Mouse (Mus musculus): ENCODE measurements around the gene Olfr714. TPM values are rescaled to one million over a fixed set of nuclear protein-coding genes. Genes with fewer than 3 reads are reported as not detected.

The Olfr714 gene
- total RNA-seq (2012; rRNA removed): not detected in 2 replicates
- not detected in 2 replicates for total RNA-seq (2014; rRNA removed)
- not detected in 2 replicates for polyA plus RNA-seq (2012; ENCODE audit: insufficient read length, low read depth)

DNA sequence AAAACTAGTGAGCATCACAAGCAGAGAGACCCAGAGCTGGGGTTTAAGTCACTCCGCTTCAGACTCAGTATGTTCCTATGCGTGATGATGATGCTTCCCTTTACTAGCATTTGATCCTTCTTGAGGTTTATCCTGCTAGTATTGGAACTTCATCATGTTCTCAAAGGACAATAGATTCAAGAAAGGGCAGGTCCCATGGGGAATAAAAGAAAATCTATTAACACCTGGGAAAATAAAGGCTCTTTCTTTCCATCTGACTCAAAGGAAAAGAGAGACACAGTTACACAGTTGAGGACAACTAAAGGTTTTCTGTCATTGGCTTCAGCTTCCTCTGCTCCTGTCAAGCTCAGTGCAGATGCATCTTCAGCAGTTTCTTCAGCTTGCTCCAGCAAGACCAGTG, at the start of gene Olfr714:
Gene Olfr714, plus strand, starts transcription at position 301 of the 400 bp plus-strand sequence.
- Histone ChIP-seq H3K9me3 (replicated peaks; ENCODE audit: low read length) (no peaks in the 10 kb centered on the region), H3K4me2 (ENCODE audit: insufficient read depth, low read depth, poor library complexity, severe bottlenecking) (no peak within 1 kb of the TSS), H3K9ac (ENCODE audit: insufficient read depth, low read depth) (no peak within 1 kb of the TSS), H3K27ac (ENCODE audit: insufficient read depth, low read depth) (no peak within 1 kb of the TSS), H3K27me3 (replicated peaks) (no peaks in the 10 kb centered on the region), H3K79me2 (replicated peaks; ENCODE audit: control insufficient read depth, extremely low read depth, insufficient read depth, poor library complexity, severe bottlenecking) (no peaks in the 10 kb centered on the region), H3K4me3 (replicated peaks in 1 of 3; ENCODE audit: low read depth in 2 of 3, low read length in 2 of 3, poor library complexity in 1 of 3) (no peak within 1 kb of the TSS), H3K36me3 (replicated peaks in 1 of 2; ENCODE audit: control insufficient read depth in 1 of 2, insufficient read depth in 1 of 2, low read length in 1 of 2) (no peaks in the 10 kb centered on the region), H3K4me1 (ENCODE audit: control insufficient read depth in 1 of 2, insufficient read depth in 2 of 2) (no peaks in the 10 kb centered on the region)
- dilution Hi-C loops (cut with MboI; ENCODE audit: extremely low pct_ligation_motif_present, extremely low pct_unique_long_range_greater_than_20kb, low sequenced_read_pairs): no loop called here
- TF ChIP-seq ZC3H11A (IDR thresholded peaks at IDR 0.05; ENCODE audit: low read depth, low read length): no peak
- no peak for TF ChIP-seq ZMIZ1 (IDR thresholded peaks at IDR 0.05; ENCODE audit: low read depth, low read length)
- TF ChIP-seq POLR2A (IDR thresholded peaks at IDR 0.05; ENCODE audit: low read depth, low read length): no peak
- no peak for TF ChIP-seq TCF12 (IDR thresholded peaks at IDR 0.05; ENCODE audit: low read depth, low read length)
- no peak for TF ChIP-seq NRF1 (IDR thresholded peaks at IDR 0.05; ENCODE audit: low read depth, low read length)
- no peak for TF ChIP-seq NELFE (IDR thresholded peaks at IDR 0.05; ENCODE audit: low read depth, low read length)
- TF ChIP-seq JUND (conservative IDR thresholded peaks at IDR 0.05; ENCODE audit: low read depth, low read length): no peak
- no peak for TF ChIP-seq MEF2A (IDR thresholded peaks at IDR 0.05; ENCODE audit: borderline replicate concordance, low read depth, low read length)
- no peak for TF ChIP-seq ELF1 (IDR thresholded peaks at IDR 0.05; ENCODE audit: low read depth, low read length)
- TF ChIP-seq CHD1 (IDR thresholded peaks at IDR 0.05; ENCODE audit: low read depth, low read length): no peak
- no peak for TF ChIP-seq MAX (IDR thresholded peaks at IDR 0.05; ENCODE audit: low read length)
- TF ChIP-seq USF2 (conservative IDR thresholded peaks at IDR 0.05; ENCODE audit: low read depth, low read length): no peak
- no peak for TF ChIP-seq SIN3A (IDR thresholded peaks at IDR 0.05; ENCODE audit: low read length)
- in situ Hi-C loops (cut with MboI; ENCODE audit: low pct_ligation_motif_present, low pct_unique_long_range_greater_than_20kb, low sequenced_read_pairs): no loop called here
- DNase-seq (ENCODE audit: extremely low read depth): no peak

DNA sequence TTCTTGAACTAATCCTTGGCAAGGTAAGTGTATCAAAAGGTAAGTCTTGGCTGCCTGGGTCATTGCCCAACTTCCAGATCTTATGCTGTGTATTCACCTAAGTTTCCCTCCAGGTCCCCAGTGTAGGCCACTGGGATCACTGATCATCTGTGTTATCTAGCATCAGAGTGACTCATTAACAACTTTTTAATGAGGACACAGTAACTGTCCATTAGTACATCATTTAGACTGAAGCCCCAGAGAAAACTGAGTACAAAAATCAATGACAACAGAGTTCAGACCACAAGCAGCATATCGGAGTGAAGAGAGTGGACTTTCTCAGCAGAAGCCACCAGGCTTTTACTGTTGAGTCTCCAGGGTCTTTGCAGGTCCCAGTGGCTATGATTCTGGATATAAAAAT, 39.9 kb upstream of the Olfr714 start, which contains the start of gene Olfr713:
Gene Olfr713, plus strand, starts transcription at position 301 of the 400 bp plus-strand sequence.
- Histone ChIP-seq H3K36me3 (replicated peaks in 1 of 2; ENCODE audit: control insufficient read depth in 1 of 2, insufficient read depth in 1 of 2, low read length in 1 of 2) (no peaks in the 10 kb centered on the region), H3K4me3 (replicated peaks in 1 of 3; ENCODE audit: low read depth in 2 of 3, low read length in 2 of 3, poor library complexity in 1 of 3) (no peak within 1 kb of the TSS), H3K79me2 (replicated peaks; ENCODE audit: control insufficient read depth, extremely low read depth, insufficient read depth, poor library complexity, severe bottlenecking) (no peaks in the 10 kb centered on the region), H3K4me2 (ENCODE audit: insufficient read depth, low read depth, poor library complexity, severe bottlenecking) (no peak within 1 kb of the TSS), H3K4me1 (ENCODE audit: control insufficient read depth in 1 of 2, insufficient read depth in 2 of 2) (no peaks in the 10 kb centered on the region), H3K9me3 (replicated peaks; ENCODE audit: low read length) (no peaks in the 10 kb centered on the region), H3K9ac (ENCODE audit: insufficient read depth, low read depth) (no peak within 1 kb of the TSS), H3K27ac (ENCODE audit: insufficient read depth, low read depth) (no peak within 1 kb of the TSS), H3K27me3 (replicated peaks) (no peaks in the 10 kb centered on the region)
- DNase-seq (ENCODE audit: extremely low read depth): no peak
- dilution Hi-C loops (cut with MboI; ENCODE audit: extremely low pct_ligation_motif_present, extremely low pct_unique_long_range_greater_than_20kb, low sequenced_read_pairs) (no loop called here), in situ Hi-C loops (cut with MboI; ENCODE audit: low pct_ligation_motif_present, low pct_unique_long_range_greater_than_20kb, low sequenced_read_pairs) (no loop called here)
- TF ChIP-seq MXI1 (IDR thresholded peaks at IDR 0.05; ENCODE audit: low read depth, low read length) (no peak), GABPA (IDR thresholded peaks at IDR 0.05; ENCODE audit: insufficient replicate concordance, low read depth, low read length) (no peak), PAX5 (IDR thresholded peaks at IDR 0.05; ENCODE audit: low read length) (no peak), RCOR1 (conservative IDR thresholded peaks at IDR 0.05; ENCODE audit: low read depth, low read length) (no peak), CHD2 (IDR thresholded peaks at IDR 0.05; ENCODE audit: low read length) (no peak), CTCF (conservative IDR thresholded peaks at IDR 0.05 in 1 of 2, IDR thresholded peaks at IDR 0.05 in 1 of 2; ENCODE audit: low read depth in 2 of 2, low read length in 2 of 2) (no peak), ZC3H11A (IDR thresholded peaks at IDR 0.05; ENCODE audit: low read depth, low read length) (no peak), TBP (conservative IDR thresholded peaks at IDR 0.05; ENCODE audit: low read depth, low read length) (no peak), USF2 (conservative IDR thresholded peaks at IDR 0.05; ENCODE audit: low read depth, low read length) (no peak), IRF4 (IDR thresholded peaks at IDR 0.05; ENCODE audit: low read depth, low read length) (no peak), ZKSCAN1 (IDR thresholded peaks at IDR 0.05; ENCODE audit: borderline replicate concordance, low read depth, low read length) (no peak), MEF2A (IDR thresholded peaks at IDR 0.05; ENCODE audit: borderline replicate concordance, low read depth, low read length) (no peak), KAT2A (IDR thresholded peaks at IDR 0.05; ENCODE audit: insufficient replicate concordance, low read length) (no peak), NELFE (IDR thresholded peaks at IDR 0.05; ENCODE audit: low read depth, low read length) (no peak)

All from CH12.LX (cell line).